Mouse (Mus musculus): Measurements from ENCODE around the gene Cdkn1a. TPM values are rescaled to one million over a fixed set of nuclear protein-coding genes. Genes with fewer than 3 reads are reported as not detected.

Gene Cdkn1a
- polyA plus RNA-seq, 1 experiment from 2014 or later: 13.8 TPM

- Histone ChIP-seq H3K27ac (ENCODE audit: low read depth, low read length) (no peak overlapping the region), H3K9me3 (ENCODE audit: control insufficient read depth, low read length) (no peaks in the 10 kb centered on the region), H3K36me3 (ENCODE audit: control insufficient read depth, insufficient read depth, low read length) (no peaks in the 10 kb centered on the region), H3K27me3 (replicated peaks; ENCODE audit: control insufficient read depth, insufficient read depth, low read length) (peaks cover 3% of the 10 kb centered on the region; the same call in 1 of the 2 replicates), H3K9ac (ENCODE audit: low read depth, low read length) (no peak overlapping the region), H3K4me2 (no peak overlapping the region), H3K4me3 (ENCODE audit: low read depth, low read length) (no peak overlapping the region), H3K4me1 (replicated peaks; ENCODE audit: control insufficient read depth, insufficient read depth, low read length) (peaks cover 6% of the 10 kb centered on the region; the same call in 1 of the 2 replicates)
- DNase-seq (ENCODE audit: low spot score) (no peak), ATAC-seq (replicated peaks; ENCODE audit: low FRiP score) (no peak)
- 71% methylated on average over 5 of the region's 5 CpGs for WGBS
These were observed 19.0 kb upstream of the Cdkn1a start for GRCm38 (mm10) chr17:29071820-29072219.

DNA sequence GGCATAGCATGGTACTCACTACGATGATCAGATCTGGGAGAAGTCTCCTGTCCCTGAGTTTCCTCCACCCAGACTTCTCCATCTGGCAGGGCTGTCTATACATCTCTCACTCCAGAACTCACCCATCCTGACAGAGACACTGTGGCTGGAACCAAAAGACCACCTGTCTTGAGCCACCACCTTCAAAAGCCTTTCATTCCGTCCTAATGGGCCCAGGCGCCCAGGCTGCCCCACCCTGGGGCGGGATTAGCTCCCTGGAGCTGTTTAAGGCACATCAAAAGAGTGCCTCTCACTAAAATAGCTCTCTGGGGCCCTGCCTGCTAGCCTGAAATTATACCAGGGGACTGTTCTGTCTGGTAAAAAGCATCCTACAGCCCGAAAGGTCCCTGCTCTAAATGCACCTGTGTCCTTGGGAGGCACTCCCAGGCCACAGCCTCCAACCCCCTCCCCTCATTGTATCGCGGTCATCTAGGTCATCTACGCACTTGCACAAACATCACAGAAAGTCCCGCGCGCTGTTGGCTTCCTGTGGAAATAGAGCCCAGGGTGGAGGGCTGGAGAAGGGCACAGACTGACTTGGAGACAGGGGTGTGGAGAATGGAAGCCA lies 18.0 kb upstream of the Cdkn1a start:
- DNase-seq (ENCODE audit: low spot score) (no peak), ATAC-seq (replicated peaks; ENCODE audit: low FRiP score) (no peak)
- Histone ChIP-seq H3K4me3 (ENCODE audit: low read depth, low read length) (no peak overlapping the region), H3K4me2 (no peak overlapping the region), H3K4me1 (replicated peaks; ENCODE audit: control insufficient read depth, insufficient read depth, low read length) (peaks cover 6% of the 10 kb centered on the region; the same call in 1 of the 2 replicates), H3K9ac (ENCODE audit: low read depth, low read length) (no peak overlapping the region), H3K27me3 (replicated peaks; ENCODE audit: control insufficient read depth, insufficient read depth, low read length) (peaks cover 6% of the 10 kb centered on the region), H3K36me3 (ENCODE audit: control insufficient read depth, insufficient read depth, low read length) (no peaks in the 10 kb centered on the region), H3K27ac (ENCODE audit: low read depth, low read length) (no peak overlapping the region), H3K9me3 (ENCODE audit: control insufficient read depth, low read length) (no peaks in the 10 kb centered on the region)
- WGBS: 19% methylated on average over 11 of the region's 11 CpGs

GRCm38 (mm10) chr17:29073313-29073712 lies 17.5 kb upstream of the Cdkn1a start:
- ATAC-seq (replicated peaks; ENCODE audit: low FRiP score) (no peak), DNase-seq (ENCODE audit: low spot score) (no peak)
- H3K4me2 ChIP-seq: no peak overlapping the region
- H3K27ac ChIP-seq (ENCODE audit: low read depth, low read length): 0 out of 2 replicates have a peak overlapping the region, but pooled peaks have one; percentile 8
- H3K9ac ChIP-seq (ENCODE audit: low read depth, low read length): no peak overlapping the region
- H3K4me1 ChIP-seq (replicated peaks; ENCODE audit: control insufficient read depth, insufficient read depth, low read length): peaks cover 8% of the 10 kb centered on the region
- H3K27me3 ChIP-seq (replicated peaks; ENCODE audit: control insufficient read depth, insufficient read depth, low read length): peaks cover 6% of the 10 kb centered on the region
- H3K36me3 ChIP-seq (ENCODE audit: control insufficient read depth, insufficient read depth, low read length): no peaks in the 10 kb centered on the region
- 57% methylated on average over 5 of the region's 5 CpGs for WGBS
- H3K4me3 ChIP-seq (ENCODE audit: low read depth, low read length): no peak overlapping the region
- H3K9me3 ChIP-seq (ENCODE audit: control insufficient read depth, low read length): no peaks in the 10 kb centered on the region

- no peak overlapping the region for H3K4me2 ChIP-seq
- H3K36me3 ChIP-seq (ENCODE audit: control insufficient read depth, insufficient read depth, low read length): no peaks in the 10 kb centered on the region
- no peaks in the 10 kb centered on the region for H3K9me3 ChIP-seq (ENCODE audit: control insufficient read depth, low read length)
- ATAC-seq (replicated peaks; ENCODE audit: low FRiP score): no peak
- no peak overlapping the region for H3K9ac ChIP-seq (ENCODE audit: low read depth, low read length)
- no peak for DNase-seq (ENCODE audit: low spot score)
- H3K27me3 ChIP-seq (replicated peaks; ENCODE audit: control insufficient read depth, insufficient read depth, low read length): peaks cover 6% of the 10 kb centered on the region
- 58% methylated on average over 13 of the region's 13 CpGs for WGBS
- no peak overlapping the region for H3K4me3 ChIP-seq (ENCODE audit: low read depth, low read length)
- H3K27ac ChIP-seq (ENCODE audit: low read depth, low read length): no peak overlapping the region
- peaks cover 11% of the 10 kb centered on the region for H3K4me1 ChIP-seq (replicated peaks; ENCODE audit: control insufficient read depth, insufficient read depth, low read length)
These were observed 16.7 kb upstream of the Cdkn1a start for GRCm38 (mm10) chr17:29074085-29074484.

- Histone ChIP-seq H3K4me3 (ENCODE audit: low read depth, low read length) (no peak overlapping the region), H3K4me2 (no peak overlapping the region), H3K9ac (ENCODE audit: low read depth, low read length) (no peak overlapping the region), H3K27me3 (replicated peaks; ENCODE audit: control insufficient read depth, insufficient read depth, low read length) (peaks cover 12% of the 10 kb centered on the region), H3K4me1 (replicated peaks; ENCODE audit: control insufficient read depth, insufficient read depth, low read length) (peaks cover 16% of the 10 kb centered on the region), H3K36me3 (ENCODE audit: control insufficient read depth, insufficient read depth, low read length) (no peaks in the 10 kb centered on the region), H3K27ac (ENCODE audit: low read depth, low read length) (no peak overlapping the region), H3K9me3 (ENCODE audit: control insufficient read depth, low read length) (no peaks in the 10 kb centered on the region)
- ATAC-seq (replicated peaks; ENCODE audit: low FRiP score) (no peak), DNase-seq (ENCODE audit: low spot score) (no peak)
- WGBS: 68% methylated on average over 8 of the region's 8 CpGs
These were observed 14.5 kb upstream of the Cdkn1a start for GRCm38 (mm10) chr17:29076235-29076634.

DNA sequence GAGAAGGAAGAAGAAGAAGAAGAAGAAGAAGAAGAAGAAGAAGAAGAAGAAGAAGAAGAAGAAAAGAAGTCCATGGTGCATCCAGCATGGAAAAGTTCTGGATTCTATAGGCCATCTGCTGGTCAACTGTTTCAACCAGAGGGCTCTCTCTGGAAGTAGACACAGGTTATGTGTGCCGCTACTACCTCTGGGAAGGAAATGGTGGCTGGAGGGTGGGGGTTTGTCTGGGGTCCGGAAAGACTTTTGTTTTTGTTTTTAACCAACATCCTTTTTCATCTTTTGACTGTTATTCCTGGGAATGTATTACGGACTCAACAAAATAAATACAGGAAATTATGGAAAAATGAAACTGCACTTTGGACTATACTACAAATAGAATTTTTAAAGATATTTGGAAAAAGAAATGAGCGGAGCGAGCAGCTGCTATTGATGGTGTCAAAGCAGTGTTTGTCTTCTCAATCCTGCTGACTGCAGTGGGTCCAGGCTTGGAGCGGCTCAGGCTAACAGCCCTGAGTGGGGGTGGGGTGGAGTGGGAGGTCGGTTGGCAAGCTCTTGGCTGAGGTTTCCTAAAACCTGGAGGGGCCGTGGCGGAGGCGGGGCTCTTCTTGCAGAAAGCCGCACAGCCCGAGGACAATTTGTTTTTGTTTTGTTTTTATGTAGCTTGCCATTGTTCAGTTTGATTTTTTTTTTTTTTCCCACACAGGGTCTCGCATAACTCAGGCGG lies 12.8 kb upstream of the Cdkn1a start:
- peaks cover 26% of the 10 kb centered on the region for H3K4me1 ChIP-seq (replicated peaks; ENCODE audit: control insufficient read depth, insufficient read depth, low read length)
- peaks cover 19% of the 10 kb centered on the region for H3K27me3 ChIP-seq (replicated peaks; ENCODE audit: control insufficient read depth, insufficient read depth, low read length)
- 16% methylated on average over 14 of the region's 14 CpGs for WGBS
- peak overlapping the region; percentile 38 for H3K4me3 ChIP-seq (ENCODE audit: low read depth, low read length)
- ATAC-seq (replicated peaks; ENCODE audit: low FRiP score) (no peak), DNase-seq (ENCODE audit: low spot score) (peak; percentile 50)
- peak overlapping the region; percentile 23; the same call in 1 of the 2 replicates for H3K9ac ChIP-seq (ENCODE audit: low read depth, low read length)
- no peak overlapping the region for H3K27ac ChIP-seq (ENCODE audit: low read depth, low read length)
- H3K36me3 ChIP-seq (ENCODE audit: control insufficient read depth, insufficient read depth, low read length): no peaks in the 10 kb centered on the region
- H3K9me3 ChIP-seq (ENCODE audit: control insufficient read depth, low read length): no peaks in the 10 kb centered on the region
- peak overlapping the region; percentile 67 for H3K4me2 ChIP-seq

DNA sequence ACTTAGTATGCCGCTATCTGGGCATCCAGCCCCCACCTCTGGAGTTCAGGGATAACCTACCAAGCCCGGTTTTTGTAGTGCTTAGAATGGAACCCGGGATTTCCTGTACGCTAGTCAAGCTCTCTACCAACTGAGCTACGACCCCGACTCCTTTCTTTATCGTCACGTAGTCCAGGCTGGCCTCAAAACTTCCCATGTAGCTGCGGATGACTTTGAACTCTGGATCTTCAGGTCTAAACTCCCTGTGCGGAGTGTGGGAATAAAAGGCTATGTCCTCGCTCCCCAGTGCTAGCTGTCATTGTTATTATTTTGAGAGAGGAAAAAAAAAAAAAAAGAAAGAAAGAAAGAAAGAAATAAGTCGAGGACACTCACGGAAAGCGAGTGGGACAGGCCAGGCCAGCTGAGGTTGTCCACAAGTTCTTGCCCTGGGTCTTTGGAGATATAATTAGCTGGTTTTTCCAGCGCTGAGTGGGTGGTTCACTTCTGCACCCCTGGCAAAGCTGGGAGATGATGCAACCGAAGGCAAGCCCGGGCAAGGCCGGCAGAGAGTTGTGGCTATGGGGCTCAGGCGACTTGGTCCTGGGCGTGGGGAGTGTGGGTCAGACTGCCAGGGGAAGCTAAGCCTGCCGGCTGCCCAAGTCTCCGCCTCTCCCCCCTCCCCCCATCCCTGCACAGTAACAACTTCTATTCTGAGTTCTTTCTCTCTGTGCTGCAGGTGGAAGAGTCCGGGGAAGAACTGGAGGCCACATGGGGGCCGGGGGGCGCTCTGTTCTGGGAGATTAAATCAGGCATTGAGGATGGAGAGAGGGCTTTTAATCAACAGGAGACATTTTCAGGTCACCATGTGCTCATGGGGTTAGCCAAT lies 12.0 kb upstream of the Cdkn1a start:
- Histone ChIP-seq H3K36me3 (ENCODE audit: control insufficient read depth, insufficient read depth, low read length) (no peaks in the 10 kb centered on the region), H3K9me3 (ENCODE audit: control insufficient read depth, low read length) (no peaks in the 10 kb centered on the region), H3K4me1 (replicated peaks; ENCODE audit: control insufficient read depth, insufficient read depth, low read length) (peaks cover 23% of the 10 kb centered on the region), H3K4me3 (ENCODE audit: low read depth, low read length) (peak overlapping the region; percentile 38), H3K4me2 (peak overlapping the region; percentile 67), H3K9ac (ENCODE audit: low read depth, low read length) (peak overlapping the region; percentile 23; the same call in 1 of the 2 replicates), H3K27ac (ENCODE audit: low read depth, low read length) (no peak overlapping the region), H3K27me3 (replicated peaks; ENCODE audit: control insufficient read depth, insufficient read depth, low read length) (peaks cover 18% of the 10 kb centered on the region)
- ATAC-seq (replicated peaks; ENCODE audit: low FRiP score) (no peak), DNase-seq (ENCODE audit: low spot score) (peak; percentile 49)
- WGBS: 7% methylated on average over 25 of the region's 25 CpGs

DNA sequence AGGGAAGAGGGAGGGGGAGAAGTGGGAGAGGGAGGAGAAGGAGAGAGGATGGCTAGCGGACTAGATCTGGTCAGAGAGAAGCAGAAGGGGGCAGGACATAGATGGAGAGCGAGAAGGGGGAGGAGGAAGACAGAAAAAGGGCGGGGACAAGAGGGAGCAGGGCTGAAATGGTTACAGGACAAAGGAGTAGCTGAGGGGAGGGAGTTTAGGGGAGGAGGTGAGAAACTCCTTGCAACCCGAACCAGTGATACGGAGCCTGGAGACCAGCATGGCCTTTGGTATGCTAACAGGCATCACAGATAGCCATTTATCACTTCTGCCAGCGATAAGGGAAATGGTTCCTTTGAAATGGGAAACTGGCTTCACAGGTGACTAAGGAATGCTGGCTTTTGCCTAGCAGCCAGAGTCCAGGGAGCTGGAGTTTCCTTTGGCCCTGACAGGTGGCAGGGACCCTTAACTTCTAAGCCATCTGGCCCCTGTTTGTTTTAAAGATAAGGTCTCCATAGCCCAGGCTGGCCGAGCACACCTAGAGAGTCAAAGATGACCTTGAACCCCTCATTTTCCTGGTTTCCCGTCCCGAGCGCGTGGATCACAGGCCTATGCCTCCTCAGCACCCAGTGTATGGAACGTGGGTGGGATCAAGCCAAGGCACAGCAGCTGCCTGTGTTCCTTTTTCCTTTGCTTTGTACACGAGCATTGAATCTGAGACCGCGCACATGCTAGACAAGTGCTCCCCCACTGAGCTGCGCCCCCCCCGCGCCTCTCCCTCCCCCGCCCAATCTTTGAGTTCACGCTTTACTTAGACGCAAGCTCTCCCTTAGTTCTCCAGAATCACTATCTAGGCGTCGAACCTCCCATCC lies 9.8 kb upstream of the Cdkn1a start:
- H3K27me3 ChIP-seq (replicated peaks; ENCODE audit: control insufficient read depth, insufficient read depth, low read length): peaks cover 18% of the 10 kb centered on the region
- no peaks in the 10 kb centered on the region for H3K9me3 ChIP-seq (ENCODE audit: control insufficient read depth, low read length)
- H3K27ac ChIP-seq (ENCODE audit: low read depth, low read length): no peak overlapping the region
- ATAC-seq (replicated peaks; ENCODE audit: low FRiP score): no peak
- H3K9ac ChIP-seq (ENCODE audit: low read depth, low read length): no peak overlapping the region
- 8% methylated on average over 23 of the region's 23 CpGs for WGBS
- peak overlapping the region; percentile 11; the same call in 1 of the 2 replicates for H3K4me3 ChIP-seq (ENCODE audit: low read depth, low read length)
- no peak for DNase-seq (ENCODE audit: low spot score)
- H3K4me2 ChIP-seq: peak overlapping the region; percentile 66
- H3K36me3 ChIP-seq (ENCODE audit: control insufficient read depth, insufficient read depth, low read length): no peaks in the 10 kb centered on the region
- H3K4me1 ChIP-seq (replicated peaks; ENCODE audit: control insufficient read depth, insufficient read depth, low read length): peaks cover 21% of the 10 kb centered on the region

All from liver, embryonic 11.5 days (tissue).